8 mouse cellular contexts compared by ENCODE assay signal in the genomic region with DNA sequence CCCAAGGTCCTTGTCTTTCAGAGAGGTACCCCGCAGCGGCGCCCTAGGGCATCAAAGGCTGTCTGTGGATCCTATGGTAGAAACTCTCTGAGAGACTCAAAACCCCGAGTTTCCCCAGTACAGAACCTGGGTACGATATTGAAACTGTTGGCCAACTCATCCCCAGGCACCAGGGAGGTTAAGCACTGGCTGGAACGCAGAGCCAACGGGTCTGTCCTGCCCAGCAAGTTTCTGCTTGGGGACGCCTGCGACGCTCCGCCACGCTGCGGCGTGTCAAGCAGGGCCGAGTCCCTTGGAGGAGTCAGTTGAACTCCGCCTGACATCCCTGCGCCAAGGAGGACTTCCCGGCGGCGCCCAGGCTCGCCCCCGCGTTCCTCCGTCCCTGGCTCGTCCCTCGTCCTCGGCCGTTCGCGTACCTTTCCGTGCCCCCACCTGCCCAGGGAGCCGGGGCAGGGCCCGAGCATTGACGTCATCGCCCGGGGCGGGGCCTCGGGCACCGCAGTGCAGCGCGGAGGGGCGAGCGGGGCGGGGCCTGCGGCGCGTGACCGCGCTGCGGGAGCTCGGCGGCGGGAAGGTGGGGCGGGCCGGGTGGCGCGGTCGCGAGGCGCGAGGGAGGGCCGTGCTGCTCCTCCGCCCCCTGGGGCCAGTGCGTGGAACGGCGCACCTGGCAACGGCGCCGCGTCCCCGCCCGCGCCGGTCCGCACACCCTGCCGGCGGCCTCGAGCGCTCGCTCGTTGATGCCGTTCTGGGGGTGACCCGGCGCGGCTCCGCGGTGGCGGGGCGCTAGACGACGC. TPM values are rescaled to one million over a fixed set of nuclear protein-coding genes. Genes with fewer than 3 reads are reported as not detected.
DNase-seq lines count a peak whose midpoint lies in the region; ATAC-seq and TF ChIP-seq lines count a peak whose summit lies in the region.

Gene Cds1 (plus strand): TSS at position 577 of the 794 bp plus-strand sequence.

- H3K9ac ChIP-seq in embryonic facial prominence, embryonic 12.5 days = peak within 1 kb of the TSS; percentile 66
- peak within 1 kb of the TSS; percentile 65 for H3K9ac ChIP-seq in heart, adult 2 months (ENCODE audit: low read depth, low read length)
- peak within 1 kb of the TSS; percentile 72 for H3K9ac ChIP-seq in limb, embryonic 13.5 days
- peak within 1 kb of the TSS; percentile 57 for H3K9ac ChIP-seq in midbrain, embryonic 14.5 days (replicated peaks; ENCODE audit: low read length)

- intact Hi-C loops in heart, adult 2 months (cut with DNase I) = loop anchor here (5.0 kb wide), 1 partner anchor 308 kb away; no protein-coding TSS in a partner anchor

- no peaks in the 10 kb centered on the region for H3K36me3 ChIP-seq in embryonic facial prominence, embryonic 12.5 days
- no peaks in the 10 kb centered on the region for H3K36me3 ChIP-seq in heart, adult 2 months (ENCODE audit: control insufficient read depth, insufficient read depth, low read length)
- no peaks in the 10 kb centered on the region for H3K36me3 ChIP-seq in limb, embryonic 13.5 days
- no peaks in the 10 kb centered on the region for H3K36me3 ChIP-seq in midbrain, embryonic 14.5 days (ENCODE audit: control insufficient read depth, insufficient read depth, low read length)
- no peaks in the 10 kb centered on the region for H3K36me3 ChIP-seq in spleen, adult 2 months (ENCODE audit: control insufficient read depth, insufficient read depth, low read length)

- H3K27ac ChIP-seq in embryonic facial prominence, embryonic 12.5 days = no peak within 1 kb of the TSS
- peak within 1 kb of the TSS; percentile 67 for H3K27ac ChIP-seq in heart, adult 2 months
- no peak within 1 kb of the TSS for H3K27ac ChIP-seq in limb, embryonic 13.5 days
- no peak within 1 kb of the TSS for H3K27ac ChIP-seq in midbrain, embryonic 14.5 days (replicated peaks; ENCODE audit: low read depth, low read length)
- H3K27ac ChIP-seq in spleen, adult 2 months (ENCODE audit: insufficient read depth, low read length) = no peak within 1 kb of the TSS

- H3K4me1 ChIP-seq in embryonic facial prominence, embryonic 12.5 days = no peaks in the 10 kb centered on the region
- peaks cover 2% of the 10 kb centered on the region; the same call in 1 of the 2 replicates for H3K4me1 ChIP-seq in heart, adult 2 months (ENCODE audit: control insufficient read depth, insufficient read depth, low read length)
- peaks cover 16% of the 10 kb centered on the region for H3K4me1 ChIP-seq in limb, embryonic 13.5 days
- 0 out of 2 replicates have a peak, but pooled peaks cover 3% of the 10 kb centered on the region for H3K4me1 ChIP-seq in midbrain, embryonic 14.5 days (ENCODE audit: control insufficient read depth, insufficient read depth, low read length)
- H3K4me1 ChIP-seq in spleen, adult 2 months (ENCODE audit: control insufficient read depth, insufficient read depth, insufficient read length) = peaks cover 10% of the 10 kb centered on the region

- ATAC-seq in embryonic facial prominence, embryonic 12.5 days (ENCODE audit: insufficient number of reproducible peaks, insufficient read depth, low FRiP score, low TSS enrichment) = peak; percentile 76
- ATAC-seq in limb, embryonic 13.5 days (ENCODE audit: low FRiP score, low read depth) = peak; percentile 87
- peak; percentile 92 for ATAC-seq in midbrain, embryonic 14.5 days (ENCODE audit: low FRiP score, low TSS enrichment)

- no peak for TF ChIP-seq EP300 in heart, adult 2 months (IDR thresholded peaks at IDR 0.05; ENCODE audit: insufficient read depth, low read depth, low read length)

- peak; percentile 94 for DNase-seq in brain, adult 2 months (ENCODE audit: low read depth, low spot score)
- DNase-seq in heart, adult 2 months = peak; percentile 85 to 87
- DNase-seq in kidney, adult 8-10 months = peak; percentile 80 to 85
- peak; percentile 89 for DNase-seq in midbrain, embryonic 14.5 days
- peak; percentile 5 to 62 for DNase-seq in spleen, adult 2 months (ENCODE audit: low read depth in 1 of 2, low spot score in 2 of 2)
- DNase-seq in MN1 (ENCODE audit: low spot score) = no peak

- peaks cover 54% of the 10 kb centered on the region for H3K27me3 ChIP-seq in embryonic facial prominence, embryonic 12.5 days
- no peaks in the 10 kb centered on the region for H3K27me3 ChIP-seq in heart, adult 2 months (ENCODE audit: control insufficient read depth, insufficient read depth, low read length)
- H3K27me3 ChIP-seq in limb, embryonic 13.5 days = peaks cover 80% of the 10 kb centered on the region
- peaks cover 49% of the 10 kb centered on the region for H3K27me3 ChIP-seq in midbrain, embryonic 14.5 days (ENCODE audit: control insufficient read depth, insufficient read depth, low read length)
- H3K27me3 ChIP-seq in spleen, adult 2 months (ENCODE audit: control insufficient read depth, insufficient read depth, low read length) = peaks cover 12% of the 10 kb centered on the region

- H3K4me3 ChIP-seq in embryonic facial prominence, embryonic 12.5 days = peak within 1 kb of the TSS; percentile 72
- H3K4me3 ChIP-seq in heart, adult 2 months = peak within 1 kb of the TSS; percentile 74
- peak within 1 kb of the TSS; percentile 74 for H3K4me3 ChIP-seq in limb, embryonic 13.5 days
- peak within 1 kb of the TSS; percentile 73 for H3K4me3 ChIP-seq in midbrain, embryonic 14.5 days (replicated peaks; ENCODE audit: low read depth, low read length)
- H3K4me3 ChIP-seq in spleen, adult 2 months (ENCODE audit: extremely low read depth, insufficient read depth, insufficient read length) = peak within 1 kb of the TSS; percentile 59

- WGBS in embryonic facial prominence, embryonic 12.5 days = under 1% methylated on average over 91 of the region's 91 CpGs
- under 1% methylated on average over 86 of the region's 91 CpGs for WGBS in heart, adult 2 months
- WGBS in limb, embryonic 13.5 days = under 1% methylated on average over 77 of the region's 91 CpGs
- under 1% methylated on average over 79 of the region's 91 CpGs for WGBS in midbrain, embryonic 14.5 days
- 1% methylated on average over 88 of the region's 91 CpGs for WGBS in spleen, adult 2 months

- H3K79me2 ChIP-seq in heart, adult 2 months (replicated peaks; ENCODE audit: control insufficient read depth, insufficient read depth, low read length) = no peaks in the 10 kb centered on the region

- no peaks in the 10 kb centered on the region for H3K9me3 ChIP-seq in embryonic facial prominence, embryonic 12.5 days
- no peaks in the 10 kb centered on the region for H3K9me3 ChIP-seq in limb, embryonic 13.5 days
- no peaks in the 10 kb centered on the region for H3K9me3 ChIP-seq in midbrain, embryonic 14.5 days (ENCODE audit: control insufficient read depth, low read length)

- peak within 1 kb of the TSS; percentile 99 for H3K4me2 ChIP-seq in embryonic facial prominence, embryonic 12.5 days (replicated peaks)
- peak within 1 kb of the TSS; percentile 100 for H3K4me2 ChIP-seq in limb, embryonic 13.5 days (replicated peaks)
- peak within 1 kb of the TSS; percentile 99 for H3K4me2 ChIP-seq in midbrain, embryonic 14.5 days (ENCODE audit: low read length)

- peak; percentile 37 for TF ChIP-seq CTCF in heart, adult 2 months (IDR thresholded peaks at IDR 0.05)
- no peak for TF ChIP-seq CTCF in spleen, adult 2 months (IDR thresholded peaks at IDR 0.05; ENCODE audit: extremely low read depth, insufficient read depth, insufficient read length, insufficient replicate concordance)

- TF ChIP-seq POLR2A in heart, adult 2 months (IDR thresholded peaks at IDR 0.05; ENCODE audit: insufficient read depth, low read depth, low read length) = no peak
- TF ChIP-seq POLR2A in spleen, adult 2 months (IDR thresholded peaks at IDR 0.05; ENCODE audit: low read depth, low read length) = no peak

RNA-seq across cellular contexts. Expression of gene Cds1, which starts in this region (rescaled TPM):
- polyA plus RNA-seq in embryonic facial prominence, embryonic 12.5 days (2016; fragmentation: Nextera tagmentation; extraction: Ambion mirVana) = 2.5 and 3.0 TPM in 2 replicates
- total RNA-seq in heart, adult 2 months (2021) = 10 to 100 TPM; 17.3 to 20.9 TPM
- 3.2 and 4.2 TPM in 2 replicates for polyA plus RNA-seq in heart, adult 2 months (2012; rRNA removed)
- 1.7 and 1.8 TPM in 2 replicates for polyA plus RNA-seq in limb, embryonic 13.5 days (2015; fragmentation: Nextera tagmentation; extraction: Ambion mirVana)
- 4.1 and 5.7 TPM in 2 replicates for polyA plus RNA-seq in midbrain, embryonic 14.5 days (2014; fragmentation: Nextera tagmentation; extraction: Ambion mirVana)
- 1.7 and 1.9 TPM in 2 replicates for polyA plus RNA-seq in spleen, adult 2 months (2012; rRNA removed)
